Comparison of ENCODE assay signal across 15 mouse cellular contexts in genomic region chr15:100073696-100074453, GRCm38 (mm10). TPM values are rescaled to one million over a fixed set of nuclear protein-coding genes. Genes with fewer than 3 reads are reported as not detected.
DNase-seq lines count a peak whose midpoint lies in the region; ATAC-seq and TF ChIP-seq lines count a peak whose summit lies in the region.
"Had no signal": no experiment of that assay in that cellular context is flagged by ENCODE, and none has a peak within 500 bp of the region (broad histone marks: within the 10 kb centered on the region; RNA-seq: fewer than 3 reads in every experiment).

No protein-coding gene starts in this region.

- H3K4me1 ChIP-seq in lung, embryonic 14.5 days (ENCODE audit: insufficient read depth), result peaks cover 12% of the 10 kb centered on the region; the same call in 1 of the 2 replicates
- peaks cover 38% of the 10 kb centered on the region for H3K4me1 ChIP-seq in embryonic facial prominence, embryonic 13.5 days
- peaks cover 39% of the 10 kb centered on the region for H3K4me1 ChIP-seq in hindbrain, embryonic 15.5 days (replicated peaks)
- H3K4me1 ChIP-seq in liver, embryonic 15.5 days (replicated peaks), result peaks cover 39% of the 10 kb centered on the region

- no peak for ATAC-seq in lung, embryonic 14.5 days (ENCODE audit: insufficient read depth)
- no peak for ATAC-seq in embryonic facial prominence, embryonic 13.5 days (ENCODE audit: insufficient number of reproducible peaks, insufficient read depth, low FRiP score, low TSS enrichment, low read depth)
- ATAC-seq in hindbrain, embryonic 15.5 days (ENCODE audit: low FRiP score, low read depth), result no peak
- peak; percentile 41; the same call in 1 of the 2 replicates for ATAC-seq in liver, embryonic 15.5 days (ENCODE audit: insufficient read depth)
- ATAC-seq: forebrain, embryonic 14.5 days had no signal

- H3K9me3 ChIP-seq in lung, embryonic 14.5 days (ENCODE audit: low read depth, low read length), result no peaks in the 10 kb centered on the region
- no peaks in the 10 kb centered on the region for H3K9me3 ChIP-seq in embryonic facial prominence, embryonic 13.5 days
- no peaks in the 10 kb centered on the region for H3K9me3 ChIP-seq in hindbrain, embryonic 15.5 days
- no peaks in the 10 kb centered on the region for H3K9me3 ChIP-seq in liver, embryonic 15.5 days (replicated peaks)

- DNase-seq in lung, embryonic 14.5 days, result no peak
- no peak for DNase-seq in lung, postnatal 4 days
- no peak for DNase-seq in adrenal gland, adult (ENCODE audit: inconsistent age in 2 of 2, low spot score in 1 of 2)
- DNase-seq in adrenal gland, postnatal 36 days, result no peak
- DNase-seq: adrenal gland, adult 8-10 months; cerebellum, postnatal 10 days; gastrocnemius, postnatal 25 days; kidney, adult 9 months; layer of hippocampus, adult 9-11 months; thymus, adult 18-20 months had no signal

- H3K27ac ChIP-seq in lung, embryonic 14.5 days (ENCODE audit: low read depth), result peak overlapping the region; percentile 33; the same call in 1 of the 2 replicates
- H3K27ac ChIP-seq in embryonic facial prominence, embryonic 13.5 days, result peak overlapping the region; percentile 22; the same call in 1 of the 2 replicates
- peak overlapping the region; percentile 35; the same call in 1 of the 2 replicates for H3K27ac ChIP-seq in hindbrain, embryonic 15.5 days (replicated peaks)
- peak overlapping the region; percentile 51 for H3K27ac ChIP-seq in liver, embryonic 15.5 days (replicated peaks)

- no peaks in the 10 kb centered on the region for H3K36me3 ChIP-seq in lung, embryonic 14.5 days (ENCODE audit: insufficient read depth)
- H3K36me3 ChIP-seq in embryonic facial prominence, embryonic 13.5 days, result no peaks in the 10 kb centered on the region
- no peaks in the 10 kb centered on the region for H3K36me3 ChIP-seq in hindbrain, embryonic 15.5 days
- no peaks in the 10 kb centered on the region for H3K36me3 ChIP-seq in liver, embryonic 15.5 days (replicated peaks)

- H3K27me3 ChIP-seq in lung, embryonic 14.5 days (ENCODE audit: insufficient read depth, low read length), result no peaks in the 10 kb centered on the region
- H3K27me3 ChIP-seq in embryonic facial prominence, embryonic 13.5 days, result no peaks in the 10 kb centered on the region
- H3K27me3 ChIP-seq in hindbrain, embryonic 15.5 days, result no peaks in the 10 kb centered on the region
- no peaks in the 10 kb centered on the region for H3K27me3 ChIP-seq in liver, embryonic 15.5 days
- H3K27me3 ChIP-seq: CH12.LX had no signal

- no peak overlapping the region for H3K4me3 ChIP-seq in lung, embryonic 14.5 days (ENCODE audit: low read depth, low read length)
- H3K4me3 ChIP-seq in embryonic facial prominence, embryonic 13.5 days, result no peak overlapping the region
- H3K4me3 ChIP-seq in hindbrain, embryonic 15.5 days, result no peak overlapping the region
- H3K4me3 ChIP-seq in liver, embryonic 15.5 days (replicated peaks), result no peak overlapping the region

- 49% methylated on average over 9 of the region's 9 CpGs for WGBS in lung, embryonic 14.5 days
- WGBS in embryonic facial prominence, embryonic 13.5 days, result 76% methylated on average over 9 of the region's 9 CpGs
- WGBS in hindbrain, embryonic 15.5 days, result 80% methylated on average over 9 of the region's 9 CpGs
- WGBS in liver, embryonic 15.5 days (ENCODE audit: insufficient replicate concordance), result 60% methylated on average over 9 of the region's 9 CpGs

- no peak overlapping the region for H3K9ac ChIP-seq in lung, embryonic 14.5 days
- H3K9ac ChIP-seq in embryonic facial prominence, embryonic 13.5 days, result no peak overlapping the region
- H3K9ac ChIP-seq in hindbrain, embryonic 15.5 days, result no peak overlapping the region
- H3K9ac ChIP-seq in liver, embryonic 15.5 days, result no peak overlapping the region

- no peak for TF ChIP-seq CTCF in lung, embryonic 14.5 days (IDR thresholded peaks at IDR 0.05; ENCODE audit: low read depth)

- H3K4me2 ChIP-seq in lung, embryonic 14.5 days, result no peak overlapping the region
- no peak overlapping the region for H3K4me2 ChIP-seq in embryonic facial prominence, embryonic 13.5 days
- no peak overlapping the region for H3K4me2 ChIP-seq in hindbrain, embryonic 15.5 days
- H3K4me2 ChIP-seq in liver, embryonic 15.5 days, result no peak overlapping the region

RNA-seq across cellular contexts. Expression of gene Dip2b, which starts 35.4 kb away (rescaled TPM):
- 16.4 and 18.1 TPM in 2 replicates for polyA plus RNA-seq in lung, embryonic 14.5 days (2014; fragmentation: Nextera tagmentation; extraction: Ambion mirVana)
- polyA plus RNA-seq in embryonic facial prominence, embryonic 13.5 days (2015; fragmentation: Nextera tagmentation; extraction: Ambion mirVana), result 13.0 and 13.1 TPM in 2 replicates
- polyA plus RNA-seq in hindbrain, embryonic 15.5 days (2015; fragmentation: Nextera tagmentation; extraction: Ambion mirVana), result 16.7 and 17.5 TPM in 2 replicates
- 2.4 and 2.5 TPM in 2 replicates for polyA plus RNA-seq in liver, embryonic 15.5 days (2015; fragmentation: Nextera tagmentation; extraction: Ambion mirVana)
- total RNA-seq in adrenal gland, postnatal 36 days (2021), result 10 to 100 TPM; 15.7 to 17.6 TPM
